Mouse (Mus musculus) brown adipose tissue, adult 24 weeks (tissue): ENCODE data around the gene Nr1h4. TPM values are rescaled to one million over a fixed set of nuclear protein-coding genes. Genes with fewer than 3 reads are reported as not detected.

ENCODE experiments used
- H3K27ac ChIP-seq: fragments of 200-500 bp; replicated peaks from 2 replicates; pipeline ENCODE4 v1.5.1; 2012; ENCODE audit warnings: low read depth, mild to moderate bottlenecking, low read length
- H3K4me1 ChIP-seq: fragments of 200-500 bp; 2 replicates; pipeline ENCODE4 v1.6.1; 2012; ENCODE audit warnings: low read length, mixed read lengths; ENCODE audit not compliant: control insufficient read depth, insufficient read depth, insufficient read length
- H3K4me3 ChIP-seq: fragments of 200-500 bp; 2 replicates; pipeline ENCODE4 v1.5.1; 2012; ENCODE audit warnings: low read depth, mild to moderate bottlenecking, low read length, moderate library complexity; ENCODE audit not compliant: insufficient read depth
- polyA plus RNA-seq: library from polyadenylated mRNA; stranded (reverse); fragments of >200 nt; gene quantifications from 2 replicates; pipeline ENCODE4 v1.2.4, GENCODE M21; 2012; ENCODE audit not compliant: missing spikeins, insufficient read depth, insufficient read length

The Nr1h4 gene
- polyA plus RNA-seq, 1 experiment: 0.67 TPM

GRCm38 (mm10) chr10:89404936-89405335 lies 128.4 kb downstream of the Nr1h4 start:
- H3K4me3 ChIP-seq: no peak overlapping the region
- H3K27ac ChIP-seq: no peak overlapping the region
- no peaks in the 10 kb centered on the region for H3K4me1 ChIP-seq

Other genes with a start within 250 kb of the Nr1h4 start
- not detected in 2 replicates for gene Ano4, start 188.8 kb downstream of the Nr1h4 start, polyA plus RNA-seq
- 1.5 and 1.8 TPM in 2 replicates for gene Gas2l3, start 89.6 kb downstream of the Nr1h4 start, polyA plus RNA-seq
- gene Slc17a8, start 87.7 kb upstream of the Nr1h4 start, polyA plus RNA-seq: not detected in 2 replicates
- gene Scyl2, start 152.7 kb upstream of the Nr1h4 start, polyA plus RNA-seq: 15.6 and 19.9 TPM in 2 replicates
- 22.2 and 27.0 TPM in 2 replicates for gene Actr6, start 198.7 kb upstream of the Nr1h4 start, polyA plus RNA-seq
- gene Uhrf1bp1l, start 211.4 kb upstream of the Nr1h4 start, polyA plus RNA-seq: 11.4 and 12.1 TPM in 2 replicates